Mouse (Mus musculus) urinary bladder, postnatal 14 days (tissue): Measurements from ENCODE around the gene Cerkl.

Experiments
- DNase-seq: peaks from one replicate; pipeline ENCODE4 v3.0.0; 2021; ENCODE audit warnings: low spot score

Gene Cerkl

GRCm38 (mm10) chr2:79372154-79372467, 84.5 kb downstream of the Cerkl start:
- DNase-seq, result no peak

DNA sequence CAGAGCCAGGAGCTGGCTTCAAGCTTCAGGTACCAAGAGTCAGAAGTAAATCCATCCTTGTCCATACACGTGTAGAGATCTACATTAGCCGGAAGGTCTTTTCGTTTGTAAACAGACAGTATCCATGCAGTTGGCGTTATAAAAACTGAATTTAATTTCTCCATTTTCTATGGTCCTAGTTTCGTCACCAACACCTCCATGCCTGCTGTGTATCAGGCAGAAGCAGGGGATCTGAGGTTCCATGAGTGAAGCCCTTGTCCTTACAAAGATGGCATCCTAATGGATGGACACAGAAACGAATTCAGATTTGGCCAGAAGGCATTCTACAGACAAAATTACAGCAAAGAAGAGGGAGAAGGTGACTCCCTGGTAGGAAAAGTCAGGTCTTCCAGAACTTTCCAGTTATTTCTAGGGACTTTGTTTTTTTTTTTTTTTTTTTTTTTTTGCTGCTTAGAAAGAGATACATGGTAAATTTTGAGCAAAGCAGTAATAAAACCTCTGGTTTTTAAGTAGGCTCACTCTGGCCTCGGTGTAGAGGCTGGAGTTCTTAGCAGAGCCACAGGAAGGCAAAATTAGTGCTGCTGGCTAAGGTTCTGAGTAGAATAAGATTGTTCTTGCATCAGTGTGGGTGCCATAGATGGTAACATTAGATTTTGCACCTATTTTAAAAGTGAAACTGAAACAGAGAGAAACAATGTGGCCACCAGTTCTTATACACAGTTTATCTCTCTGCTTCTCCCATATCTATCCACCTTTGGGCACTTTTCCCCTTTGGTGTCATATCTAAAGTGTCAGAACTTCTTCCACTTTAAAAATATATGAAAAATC, 85.0 kb downstream of the Cerkl start:
- DNase-seq, result no peak

GRCm38 (mm10) chr2:79370711-79371312, 85.8 kb downstream of the Cerkl start:
- no peak for DNase-seq

GRCm38 (mm10) chr2:79369905-79370304, 86.7 kb downstream of the Cerkl start:
- DNase-seq, result no peak

- DNase-seq, result no peak
Observed at GRCm38 (mm10) chr2:79369061-79369524, 87.5 kb downstream of the Cerkl start.

DNA sequence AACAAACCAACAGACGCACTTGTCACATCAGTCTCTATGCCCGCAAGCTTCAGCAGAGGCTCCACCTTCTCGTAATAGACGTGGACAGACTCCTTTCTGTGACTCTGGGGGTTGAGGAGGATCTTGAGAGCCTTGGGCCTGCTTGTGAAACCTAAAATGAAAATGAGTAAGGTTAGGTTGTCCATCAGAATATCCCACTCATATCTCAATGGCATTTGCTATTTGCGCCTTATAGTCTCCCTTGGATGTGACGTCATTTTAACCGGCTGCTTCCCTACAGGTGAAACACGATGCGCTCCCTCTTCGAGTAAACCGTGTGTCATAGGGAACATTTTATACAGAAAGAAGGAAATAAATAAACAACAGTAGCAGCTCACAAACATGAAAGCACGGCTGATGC, 87.9 kb downstream of the Cerkl start:
- no peak for DNase-seq

DNA sequence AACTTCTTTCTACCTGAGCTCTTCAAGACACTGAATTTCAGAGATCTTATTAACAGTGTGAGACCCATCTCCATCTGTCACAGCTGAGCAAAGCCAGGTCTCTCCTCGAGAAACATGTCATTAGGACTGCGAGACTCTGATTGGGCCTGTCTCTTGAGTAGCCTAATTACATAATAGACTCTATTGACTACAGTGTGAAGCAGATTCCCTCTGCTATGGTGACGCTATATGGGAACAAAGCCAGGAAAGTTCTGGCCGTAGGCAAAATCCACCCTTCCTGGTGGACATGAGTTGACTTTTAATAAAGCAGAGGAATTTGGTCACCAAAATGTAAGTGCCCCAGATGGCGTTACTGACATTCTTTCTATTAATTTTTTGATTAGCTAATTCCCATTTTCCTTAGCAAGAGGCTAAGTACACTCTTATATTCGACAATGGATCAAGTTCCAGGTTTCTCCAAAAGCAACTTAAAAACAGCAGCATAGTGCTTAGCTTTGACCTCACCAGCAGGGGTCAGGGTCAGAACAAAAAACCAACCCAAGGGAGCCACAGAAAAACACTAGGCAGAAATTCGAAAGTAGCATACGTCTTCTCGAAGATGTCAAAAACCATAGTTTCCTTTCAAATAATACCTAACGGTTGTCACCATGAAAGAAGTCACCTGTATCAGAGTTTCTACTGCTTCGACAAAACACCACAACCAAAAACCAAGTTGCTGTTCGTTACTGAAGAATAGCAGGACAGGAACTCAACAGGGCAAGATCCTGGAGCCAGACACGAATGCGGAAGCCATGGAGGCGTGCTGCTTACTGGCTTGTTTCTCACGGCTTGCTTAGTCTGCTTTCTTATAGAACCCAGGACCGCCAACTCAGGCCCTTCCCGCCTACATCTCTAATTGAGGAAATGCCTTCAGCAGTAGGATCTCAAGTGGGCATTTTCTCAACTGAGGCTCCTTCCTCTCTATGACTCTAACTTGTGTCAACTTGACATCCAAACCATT, 88.8 kb downstream of the Cerkl start:
- no peak for DNase-seq

- no peak for DNase-seq
Observed at GRCm38 (mm10) chr2:79363920-79364319, 92.7 kb downstream of the Cerkl start.

DNA sequence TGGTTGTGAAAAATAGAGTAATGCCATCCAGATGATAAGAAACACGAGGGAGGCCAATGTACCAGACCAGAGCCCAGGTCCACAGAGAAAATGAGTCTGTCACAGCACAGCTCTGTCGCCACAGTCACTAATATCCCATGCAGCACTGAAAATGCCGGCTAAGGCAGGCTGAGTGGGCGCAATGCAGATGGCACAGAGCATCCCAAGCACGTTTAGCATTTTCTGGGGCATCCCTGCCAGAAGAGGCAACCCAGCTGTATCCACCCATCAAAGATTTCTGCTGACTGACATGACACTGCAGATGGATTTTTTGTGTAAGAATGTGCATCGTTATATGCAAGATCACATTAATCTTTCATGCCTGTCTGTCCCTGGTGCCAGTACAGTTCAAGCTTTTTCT, 94.6 kb downstream of the Cerkl start:
- DNase-seq, result no peak

- DNase-seq, result no peak
Observed at GRCm38 (mm10) chr2:79357835-79358234, 98.8 kb downstream of the Cerkl start.

DNA sequence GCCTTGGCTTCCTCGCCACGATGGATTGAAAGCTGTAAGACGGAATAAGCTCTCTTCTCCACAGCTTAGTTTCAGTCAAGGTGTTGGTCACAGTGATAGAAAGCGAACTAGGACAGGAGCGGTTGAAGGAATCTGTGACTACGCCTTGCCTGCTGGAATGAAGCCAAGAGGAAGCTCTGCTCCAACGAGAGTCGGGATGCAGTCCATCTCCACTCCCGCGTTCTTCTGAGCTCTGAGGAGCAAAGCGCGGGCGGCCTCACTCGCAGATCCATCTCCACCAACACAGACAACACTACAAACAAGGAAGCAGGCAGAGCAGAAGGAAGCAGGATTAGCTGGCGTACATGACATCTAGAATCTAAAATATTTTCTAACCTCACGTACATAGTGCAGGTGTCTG, 101.8 kb downstream of the Cerkl start:
- no peak for DNase-seq

DNA sequence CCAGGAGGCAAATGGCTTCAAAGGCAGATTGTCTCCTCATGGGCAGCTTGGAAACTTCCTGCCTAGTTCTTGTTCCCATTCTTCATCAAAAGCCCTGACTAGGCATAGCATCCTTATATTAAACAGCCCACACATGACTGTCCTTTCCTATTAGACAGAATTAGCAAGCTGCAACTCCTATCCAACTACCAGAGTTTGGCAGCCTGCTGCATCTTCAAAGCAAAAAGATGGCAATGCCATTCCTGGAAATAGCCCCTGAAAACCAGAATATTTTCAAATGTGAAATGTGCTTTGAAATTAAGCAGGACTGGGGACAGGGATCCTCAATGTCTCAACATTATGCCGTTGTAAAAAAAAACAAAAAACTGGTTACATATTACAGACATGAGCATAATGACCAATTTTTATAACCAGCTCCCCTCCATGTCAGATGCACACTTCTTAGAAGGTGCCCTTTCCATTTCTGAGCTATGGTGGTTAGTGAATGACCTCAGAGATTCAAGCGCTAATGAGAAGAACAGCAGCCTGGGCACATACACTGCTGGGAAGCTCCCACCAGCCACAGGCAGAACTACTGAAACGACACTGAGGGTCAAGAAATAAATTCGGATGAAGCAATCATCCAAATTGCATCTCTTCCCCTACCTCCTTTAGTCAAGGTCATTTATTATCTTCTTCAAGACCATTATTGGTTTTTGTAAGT, 104.3 kb downstream of the Cerkl start:
- no peak for DNase-seq

GRCm38 (mm10) chr2:79351179-79352099, 105.1 kb downstream of the Cerkl start:
- no peak for DNase-seq

DNA sequence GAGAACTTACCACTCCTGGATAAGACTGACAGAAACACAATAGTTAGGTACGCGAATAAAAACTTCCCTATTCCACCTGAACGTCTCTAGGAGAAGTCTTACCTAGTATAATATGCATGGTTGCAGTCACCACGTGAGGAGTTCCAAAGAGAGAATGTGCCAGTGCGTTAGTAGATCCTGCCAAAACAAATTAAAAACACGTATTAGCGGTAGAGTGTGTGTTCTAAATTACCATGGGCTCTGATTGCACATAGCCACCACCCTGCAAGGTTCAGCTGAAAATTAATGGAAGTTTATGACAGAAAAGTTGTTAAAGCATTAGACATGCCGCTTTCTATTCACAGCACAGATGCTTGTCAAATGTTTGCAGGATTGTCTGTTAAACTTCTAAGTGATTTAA, 113.5 kb downstream of the Cerkl start:
- DNase-seq, result no peak

DNA sequence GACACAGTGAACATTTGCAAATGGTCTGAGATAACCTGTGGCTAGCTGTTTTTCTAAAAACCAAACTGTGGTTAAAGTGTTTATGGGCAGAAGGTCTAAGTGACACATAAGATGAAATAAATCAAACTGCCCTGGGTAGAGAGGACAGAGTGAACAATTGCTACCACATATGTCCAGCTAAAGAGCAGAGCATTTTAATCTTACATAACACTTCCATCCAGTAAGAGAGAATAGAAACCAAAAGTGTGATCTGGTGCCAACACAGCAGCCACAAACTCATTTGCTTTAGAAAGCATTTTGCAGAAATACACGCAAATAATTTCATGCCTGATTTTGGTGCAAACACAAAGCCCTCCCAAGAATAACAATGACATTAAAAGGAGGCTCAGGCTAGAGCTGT, 117.6 kb downstream of the Cerkl start:
- no peak for DNase-seq

DNA sequence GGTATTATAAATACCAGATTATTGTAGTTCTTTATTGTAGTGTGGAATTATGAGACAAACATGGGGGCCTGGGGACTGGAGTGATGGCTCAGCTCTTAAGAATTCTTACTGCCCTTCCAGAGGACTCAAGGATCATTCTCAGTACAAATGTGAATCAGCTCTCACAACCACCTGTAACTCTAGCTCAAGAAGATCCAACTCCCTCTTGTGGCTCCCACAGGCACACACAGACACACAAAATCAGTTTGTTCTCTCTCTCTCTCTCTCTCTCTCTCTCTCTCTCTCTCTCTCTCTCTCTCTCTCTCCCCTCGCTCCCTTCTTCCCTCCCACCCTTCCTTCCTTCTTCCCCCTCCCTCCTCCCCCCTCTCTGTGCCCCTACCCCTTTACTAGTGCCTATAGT, 120.4 kb downstream of the Cerkl start:
- no peak for DNase-seq

GRCm38 (mm10) chr2:79334661-79335060, 121.9 kb downstream of the Cerkl start:
- no peak for DNase-seq

DNA sequence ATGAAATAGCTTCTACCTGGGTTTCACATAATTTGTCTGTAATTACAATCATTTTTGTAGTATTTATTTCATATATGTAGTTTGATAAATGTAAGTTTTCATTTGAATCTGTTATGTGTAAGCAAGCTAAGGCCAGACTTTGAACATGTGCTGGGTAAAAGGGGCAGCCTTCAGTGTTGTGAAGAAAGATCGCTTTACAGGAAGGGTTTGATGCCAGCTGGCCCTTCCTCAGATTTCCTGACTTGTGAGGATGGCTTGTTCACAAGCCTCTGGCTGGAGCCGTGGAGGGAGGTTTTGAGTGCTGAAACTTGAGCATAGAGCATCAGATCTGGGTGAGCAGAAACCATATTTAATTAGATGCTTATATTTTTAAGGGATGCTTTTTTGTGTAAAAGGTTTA, 128.5 kb downstream of the Cerkl start:
- no peak for DNase-seq

DNA sequence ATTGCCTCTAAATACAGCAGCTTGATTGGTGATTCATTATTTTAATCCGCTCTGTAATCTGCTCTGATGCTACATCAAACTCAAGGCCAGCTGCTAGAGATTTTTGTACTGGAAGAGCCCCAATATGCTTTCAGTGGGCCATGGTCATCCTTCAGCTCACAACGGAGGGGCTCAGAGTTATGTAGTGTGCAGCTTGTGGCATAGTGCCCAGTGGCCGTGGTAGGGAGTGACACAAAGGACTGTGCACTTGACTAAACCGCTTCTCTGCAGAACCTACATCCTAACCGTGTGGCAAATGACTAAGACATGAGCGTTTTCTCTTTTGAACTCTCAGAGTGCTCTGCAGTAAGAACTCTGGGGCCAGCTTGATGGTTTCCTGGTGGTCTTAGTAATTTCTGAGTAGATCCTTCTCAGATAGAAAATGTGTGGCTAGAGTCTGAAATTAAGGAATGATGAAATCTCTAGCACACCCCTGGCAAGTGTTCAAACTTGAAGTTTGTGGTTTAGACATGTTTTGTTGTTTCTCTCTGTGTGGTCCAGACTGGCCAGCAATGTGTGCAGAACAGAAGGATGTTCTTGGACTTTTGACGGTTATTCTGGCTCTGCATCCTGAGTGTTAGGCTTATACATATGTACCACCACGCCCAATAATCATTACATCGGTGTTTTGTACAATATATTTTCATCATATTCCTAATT, 140.3 kb downstream of the Cerkl start:
- DNase-seq, result no peak

DNA sequence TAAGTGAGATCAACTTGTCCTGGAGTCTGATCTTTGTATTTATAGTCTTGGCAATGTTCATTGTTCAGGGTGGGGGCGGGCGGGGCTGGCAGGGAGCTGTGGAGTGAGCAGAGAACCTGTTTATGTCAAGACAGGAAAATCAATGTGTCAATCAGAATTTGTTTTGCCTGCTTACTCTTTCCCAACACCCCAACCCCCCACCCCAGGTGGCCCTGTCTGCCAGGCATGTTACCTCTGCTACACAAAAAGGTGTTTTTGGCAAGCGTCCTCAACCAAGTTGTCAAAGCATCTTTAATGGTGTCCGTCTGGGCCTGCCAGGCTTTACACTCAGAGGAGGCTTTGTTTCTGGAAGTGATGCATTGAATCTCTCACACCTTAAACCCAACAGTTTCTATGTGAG, 141.5 kb downstream of the Cerkl start:
- DNase-seq, result no peak
